Mouse (Mus musculus) T-helper 17 cell (primary cell): ENCODE results near the gene Ick.

Experiments used
- in situ Hi-C, 2 experiments: fragments of 300-600 bp; cut with MboI, MseI; formaldehyde crosslinking; loops; 1 replicate in 1 of 2; 2 replicates in 1 of 2; pipeline ENCODE4 v1.15.1; 2025; ENCODE audit warnings: high pct_unique_total_duplicates in 2 of 2

Ick gene

GRCm38 (mm10) chr9:78103965-78104560, 4.9 kb upstream of the Ick start:
- in situ Hi-C loops = no loop called here

- in situ Hi-C loops = loop anchor here in 1 of 2 experiments (5.0 kb wide), 3 partner anchors 62 to 188 kb away; partner anchors contain the start of gene Elovl5
Measured at GRCm38 (mm10) chr9:78104973-78105372, 4.0 kb upstream of the Ick start.

DNA sequence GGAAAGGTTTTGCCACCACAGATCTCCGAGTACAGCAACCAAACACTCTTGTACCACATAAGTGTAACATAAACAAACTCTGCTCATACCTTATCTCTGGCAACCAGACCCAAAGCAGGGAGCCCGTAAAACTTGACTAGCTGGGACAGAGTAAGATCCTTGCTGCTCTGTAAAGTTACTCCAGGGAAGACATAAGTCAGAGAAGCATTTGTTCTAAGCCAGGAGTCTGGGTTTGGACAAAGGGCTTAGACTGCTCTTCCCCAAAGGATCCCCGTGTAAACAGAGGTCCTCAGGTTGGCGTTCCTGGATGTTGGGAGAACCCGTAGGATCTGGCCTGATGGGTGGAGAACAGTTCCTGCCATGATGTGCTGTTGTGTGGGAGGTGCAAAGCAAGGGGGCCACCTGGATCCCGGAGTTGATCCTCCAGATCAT, 3.5 kb upstream of the Ick start:
- in situ Hi-C loops = loop anchor here in 1 of 2 experiments (5.0 kb wide), 3 partner anchors 62 to 188 kb away; partner anchors contain the start of gene Elovl5

DNA sequence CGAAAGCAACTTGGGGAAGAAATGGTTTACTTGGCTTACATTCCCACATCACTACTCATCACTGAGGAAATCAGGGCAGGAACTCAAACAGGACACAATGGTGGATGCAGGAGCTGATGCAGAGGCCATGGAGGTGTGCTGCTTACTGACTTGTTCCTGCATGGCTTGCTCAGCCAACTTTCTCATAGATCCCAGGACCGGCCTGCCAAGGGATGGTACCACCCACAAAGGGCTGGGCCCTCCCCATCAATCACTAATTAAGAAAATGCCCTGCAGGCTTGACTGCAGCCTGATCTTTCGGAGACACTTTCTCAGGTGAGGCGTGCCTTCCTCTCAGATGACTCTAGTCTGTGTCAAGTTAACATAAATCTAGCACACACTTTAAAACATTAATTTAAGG, 2.2 kb upstream of the Ick start:
- in situ Hi-C loops = loop anchor here in 1 of 2 experiments (5.0 kb wide), 3 partner anchors 60 to 190 kb away; partner anchors contain the start of gene Elovl5

- in situ Hi-C loops = loop anchor here in 1 of 2 experiments (5.0 kb wide), 3 partner anchors 60 to 190 kb away; partner anchors contain the start of gene Elovl5
Measured at GRCm38 (mm10) chr9:78107582-78107911, 1.4 kb upstream of the Ick start.

- in situ Hi-C loops = loop anchor here in 1 of 2 experiments (5.0 kb wide), 3 partner anchors 59 to 191 kb away; partner anchors contain the start of gene Elovl5
Measured at GRCm38 (mm10) chr9:78107912-78108795, 838 bp upstream of the Ick start.

- in situ Hi-C loops = loop anchor here (5.0 to 10.0 kb wide), 4 partner anchors 58 to 192 kb away; partner anchors contain the start of gene Elovl5 (in 1 of the 2)
Measured at GRCm38 (mm10) chr9:78109656-78110055, 664 bp downstream of the Ick start.

GRCm38 (mm10) chr9:78111456-78111855, 2.5 kb downstream of the Ick start:
- in situ Hi-C loops = loop anchor here in 1 of 2 experiments (10.0 kb wide), 1 partner anchor 63 kb away; no protein-coding TSS in a partner anchor

GRCm38 (mm10) chr9:78112770-78113537, 4.0 kb downstream of the Ick start:
- in situ Hi-C loops = loop anchor here in 1 of 2 experiments (10.0 kb wide), 1 partner anchor 62 kb away; no protein-coding TSS in a partner anchor

DNA sequence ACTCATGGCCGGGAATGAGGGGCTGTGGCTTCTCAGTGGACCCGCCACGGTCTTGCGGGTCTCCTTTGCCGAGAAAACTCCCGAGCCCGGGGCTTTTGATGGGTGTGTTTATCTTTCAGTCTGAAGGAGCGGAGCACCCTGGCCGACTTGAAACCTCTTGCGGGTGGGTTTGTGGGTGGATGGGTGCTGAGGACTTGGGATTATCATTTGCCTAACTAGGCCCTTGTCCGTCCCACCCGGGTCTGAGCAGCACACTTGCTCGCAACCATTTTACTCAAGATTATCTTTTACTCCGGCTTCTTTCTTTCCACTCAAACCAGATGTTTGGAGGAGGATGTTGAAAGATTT, 4.5 kb downstream of the Ick start:
- in situ Hi-C loops = loop anchor here in 1 of 2 experiments (10.0 kb wide), 1 partner anchor 61 kb away; no protein-coding TSS in a partner anchor

DNA sequence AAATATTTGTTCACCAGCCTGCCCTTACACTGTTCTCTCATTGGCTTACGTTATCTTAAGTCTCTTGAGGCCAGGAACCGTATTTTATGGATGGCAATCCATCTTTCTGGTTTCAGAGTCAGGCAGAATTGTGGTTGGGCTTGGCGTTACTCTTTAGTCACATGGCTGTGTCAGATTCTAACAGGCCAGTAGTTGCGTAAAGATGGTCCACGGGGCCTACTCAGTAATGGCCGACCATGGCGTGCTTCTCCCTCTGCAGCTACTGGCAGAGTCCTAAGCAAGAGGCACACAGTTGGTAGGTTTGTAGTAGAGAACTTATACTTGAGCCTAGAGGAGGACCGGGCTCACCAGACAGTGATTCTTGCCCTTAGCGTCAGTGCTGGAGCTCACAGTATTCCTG, 6.8 kb downstream of the Ick start:
- in situ Hi-C loops = loop anchor here in 1 of 2 experiments (10.0 kb wide), 1 partner anchor 59 kb away; no protein-coding TSS in a partner anchor

DNA sequence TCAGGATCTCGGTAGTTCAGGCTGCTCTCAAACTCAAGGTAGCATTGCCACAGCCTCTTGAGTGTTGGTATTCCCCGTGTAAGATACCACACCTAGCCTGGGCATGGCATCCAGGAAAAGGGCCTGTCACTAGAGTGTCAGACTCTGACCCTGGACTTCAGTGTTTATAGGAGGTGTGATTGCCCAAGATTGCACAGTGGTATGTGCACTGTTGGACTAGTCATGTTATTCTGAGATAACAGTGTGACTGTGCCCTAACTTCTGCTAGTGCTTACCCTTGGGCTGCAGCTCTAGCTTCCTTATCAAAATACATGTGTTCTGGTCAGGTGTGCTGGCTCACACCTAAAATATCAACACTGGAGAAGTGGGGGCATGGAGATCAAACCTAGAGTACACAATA, 8.7 kb downstream of the Ick start:
- in situ Hi-C loops = loop anchor here in 1 of 2 experiments (10.0 kb wide), 1 partner anchor 57 kb away; no protein-coding TSS in a partner anchor

GRCm38 (mm10) chr9:78121358-78121757, 12.4 kb downstream of the Ick start:
- in situ Hi-C loops = no loop called here

DNA sequence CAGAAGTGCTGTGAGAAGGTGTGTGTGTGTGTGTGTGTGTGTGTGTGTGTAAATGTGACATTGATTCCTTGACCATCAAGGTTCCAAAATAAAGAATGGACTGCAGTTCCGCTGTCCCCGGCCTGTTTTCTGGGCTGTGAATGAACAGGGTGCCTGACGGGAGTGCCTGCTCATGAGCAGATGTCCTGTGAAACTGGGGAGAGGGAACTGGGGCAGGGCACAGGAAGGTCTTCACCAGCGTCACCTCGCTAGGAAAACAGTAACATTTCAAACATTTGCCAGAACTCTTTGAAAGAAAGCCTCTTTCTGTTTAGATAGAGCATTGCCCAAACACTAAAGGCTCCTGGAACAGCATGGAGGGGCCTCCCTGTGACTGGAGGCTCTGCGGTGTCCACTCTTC, 13.0 kb downstream of the Ick start:
- in situ Hi-C loops = no loop called here

GRCm38 (mm10) chr9:78122939-78123712, 14.1 kb downstream of the Ick start:
- in situ Hi-C loops = no loop called here

GRCm38 (mm10) chr9:78124297-78124696, 15.3 kb downstream of the Ick start:
- in situ Hi-C loops = no loop called here

- in situ Hi-C loops = no loop called here
Measured at GRCm38 (mm10) chr9:78126007-78126406, 17.0 kb downstream of the Ick start.

- in situ Hi-C loops = no loop called here
Measured at GRCm38 (mm10) chr9:78126643-78127042, 17.7 kb downstream of the Ick start.

DNA sequence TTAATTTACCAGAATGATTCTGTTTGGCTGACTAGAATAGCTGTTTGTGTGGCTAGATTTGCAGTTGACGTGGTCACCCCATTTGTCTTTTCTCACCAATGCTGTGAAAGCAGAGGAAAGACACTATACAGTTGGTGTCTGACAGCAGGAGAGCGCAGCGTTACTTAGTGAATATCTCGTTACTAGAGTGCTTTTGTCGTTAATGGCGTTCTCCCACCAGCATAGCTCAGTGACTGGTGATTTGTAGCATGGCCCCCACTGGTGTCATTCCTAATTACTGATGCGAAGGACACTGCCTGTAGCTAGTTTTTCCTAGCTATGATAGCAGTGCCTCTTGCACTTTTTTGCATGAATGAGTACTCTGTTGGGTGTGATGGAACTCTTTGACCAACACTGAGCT, 26.7 kb downstream of the Ick start:
- in situ Hi-C loops = no loop called here

GRCm38 (mm10) chr9:78138044-78138676, 29.2 kb downstream of the Ick start:
- in situ Hi-C loops = no loop called here
